Mouse (Mus musculus) lung, postnatal 0 days (tissue): ENCODE data around the gene Tango2. TPM values are rescaled to one million over a fixed set of nuclear protein-coding genes. Genes with fewer than 3 reads are reported as not detected.

Experiments
- ATAC-seq: fragments of 200-750 bp; cut with Nextera tagmentation; 2 replicates; pipeline ENCODE4 v1.8.0; 2017; ENCODE audit warnings: moderate library complexity
- DNase-seq: peaks from one replicate; pipeline ENCODE4 v3.0.0-alpha.2; 2016; ENCODE audit warnings: low spot score
- H3K27ac ChIP-seq: fragments of 300-500 bp; sonication (generic); 2 replicates; pipeline ENCODE4 v1.5.1; 2014; ENCODE audit warnings: antibody characterized with exemption, mild to moderate bottlenecking, low read length, mixed read lengths
- H3K27me3 ChIP-seq: fragments of 300-500 bp; sonication (generic); replicated peaks from 2 replicates; pipeline ENCODE4 v1.6.1; 2014; ENCODE audit warnings: low read length, mixed read lengths; ENCODE audit not compliant: insufficient read depth
- H3K36me3 ChIP-seq: fragments of 300-500 bp; sonication (generic); 2 replicates; pipeline ENCODE4 v1.6.1; 2014; ENCODE audit warnings: low read length, mixed read lengths; ENCODE audit not compliant: insufficient read depth
- H3K4me1 ChIP-seq: fragments of 300-500 bp; sonication (generic); 2 replicates; pipeline ENCODE4 v1.6.1; 2014; ENCODE audit warnings: antibody characterized with exemption, low read depth, low read length, mixed read lengths; ENCODE audit not compliant: insufficient read depth
- H3K4me2 ChIP-seq: fragments of 300-500 bp; sonication (generic); replicated peaks from 2 replicates; pipeline ENCODE4 v1.6.1; 2014; ENCODE audit warnings: low read depth, mild to moderate bottlenecking, low read length, moderate library complexity, mixed read lengths
- H3K4me3 ChIP-seq: fragments of 300-500 bp; sonication (generic); 2 replicates; pipeline ENCODE4 v1.5.1; 2014; ENCODE audit warnings: low read depth, low read length
- H3K9ac ChIP-seq: fragments of 300-500 bp; sonication (generic); replicated peaks from 2 replicates; pipeline ENCODE4 v1.6.1; 2014; ENCODE audit warnings: low read depth, mild to moderate bottlenecking
- H3K9me3 ChIP-seq: fragments of 300-500 bp; sonication (generic); 2 replicates; pipeline ENCODE4 v1.6.1; 2016; ENCODE audit warnings: low read length, mixed read lengths
- CTCF ChIP-seq: IDR thresholded peaks from 2 replicates; pipeline ENCODE4 v1.5.1; 2016; ENCODE audit warnings: antibody characterized with exemption, mild to moderate bottlenecking
- EP300 ChIP-seq: IDR thresholded peaks from 2 replicates; pipeline ENCODE4 v1.6.1; 2016; ENCODE audit warnings: antibody characterized with exemption, mild to moderate bottlenecking, control low read depth
- WGBS: fragments of 180-500 bp; shearing (Covaris S2); extraction: QIAGEN DNeasy Blood & Tissue Kit; methylation state at CpG from one replicate; pipeline ENCODE4 v1.1.7; 2014; 5-methylcytosine and 5-hydroxymethylcytosine counted together
- polyA plus RNA-seq: library from polyadenylated mRNA; unstranded; fragments of >200 nt; fragmentation: Nextera tagmentation; extraction: Ambion mirVana; gene quantifications from 2 replicates; pipeline ENCODE4 v1.2.1, GENCODE M21; 2015

Gene Tango2
- polyA plus RNA-seq, 1 experiment from 2014 or later, result 25.2 TPM

DNA sequence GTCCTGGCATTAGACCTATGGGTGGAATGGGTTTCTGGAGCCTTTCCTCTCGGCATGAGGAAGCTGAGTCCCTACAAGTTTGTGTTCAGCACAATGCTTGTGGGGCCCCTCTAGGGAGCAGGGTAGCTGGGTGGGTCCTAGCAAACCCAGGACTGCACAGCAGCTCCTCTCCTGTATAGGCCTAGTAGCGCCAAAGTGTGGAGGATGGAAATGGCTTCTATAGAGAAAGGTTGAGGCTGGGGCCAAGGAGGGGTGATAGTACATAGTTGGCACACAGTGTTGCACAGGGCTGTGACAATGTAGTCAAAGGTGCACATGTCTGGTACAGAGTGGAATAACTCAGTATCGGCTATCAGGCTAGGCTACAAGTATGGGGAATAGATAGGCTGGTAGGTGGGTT is 46.2 kb upstream of the Tango2 start:
- 74% methylated on average over 3 of the region's 3 CpGs for WGBS
- Histone ChIP-seq H3K4me1 (peaks cover 25% of the 10 kb centered on the region), H3K9ac (no peak overlapping the region), H3K4me3 (no peak overlapping the region), H3K4me2 (peak overlapping the region; percentile 100; the same call in 1 of the 2 replicates), H3K9me3 (no peaks in the 10 kb centered on the region), H3K27me3 (no peaks in the 10 kb centered on the region), H3K27ac (no peak overlapping the region), H3K36me3 (no peaks in the 10 kb centered on the region)
- ATAC-seq, result no peak
- DNase-seq, result no peak
- TF ChIP-seq CTCF, result no peak
- no peak for TF ChIP-seq EP300

DNA sequence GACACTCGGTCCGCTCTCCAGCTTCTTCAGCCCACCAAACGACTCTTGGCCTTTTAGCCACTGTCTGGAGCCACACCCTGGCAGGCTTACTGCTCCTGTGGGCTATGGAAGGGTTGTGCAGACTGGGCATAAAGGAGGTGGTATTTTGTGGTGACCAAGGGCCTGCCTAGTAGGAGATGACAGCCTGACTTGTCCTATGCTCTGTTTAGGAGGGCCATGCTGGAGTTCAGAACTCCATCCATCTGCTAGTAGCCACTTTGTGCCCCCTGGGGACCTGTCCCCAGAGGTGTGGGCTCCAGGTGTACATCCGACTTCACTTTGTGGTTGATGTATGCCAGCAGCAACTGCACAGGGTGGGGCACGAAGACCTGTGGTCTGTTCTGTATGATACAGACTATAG is 45.7 kb upstream of the Tango2 start:
- H3K4me1 ChIP-seq, result peaks cover 30% of the 10 kb centered on the region
- no peaks in the 10 kb centered on the region for H3K27me3 ChIP-seq
- peak overlapping the region; percentile 65; the same call in 1 of the 2 replicates for H3K4me3 ChIP-seq
- H3K27ac ChIP-seq, result no peak overlapping the region
- H3K4me2 ChIP-seq, result peak overlapping the region; percentile 100
- 0 out of 2 replicates have a peak overlapping the region, but pooled peaks have one; percentile 64 for H3K9ac ChIP-seq
- TF ChIP-seq EP300, result no peak
- no peak for TF ChIP-seq CTCF
- no peaks in the 10 kb centered on the region for H3K9me3 ChIP-seq
- DNase-seq (no peak), ATAC-seq (no peak)
- 55% methylated on average over 5 of the region's 5 CpGs for WGBS
- no peaks in the 10 kb centered on the region for H3K36me3 ChIP-seq

DNA sequence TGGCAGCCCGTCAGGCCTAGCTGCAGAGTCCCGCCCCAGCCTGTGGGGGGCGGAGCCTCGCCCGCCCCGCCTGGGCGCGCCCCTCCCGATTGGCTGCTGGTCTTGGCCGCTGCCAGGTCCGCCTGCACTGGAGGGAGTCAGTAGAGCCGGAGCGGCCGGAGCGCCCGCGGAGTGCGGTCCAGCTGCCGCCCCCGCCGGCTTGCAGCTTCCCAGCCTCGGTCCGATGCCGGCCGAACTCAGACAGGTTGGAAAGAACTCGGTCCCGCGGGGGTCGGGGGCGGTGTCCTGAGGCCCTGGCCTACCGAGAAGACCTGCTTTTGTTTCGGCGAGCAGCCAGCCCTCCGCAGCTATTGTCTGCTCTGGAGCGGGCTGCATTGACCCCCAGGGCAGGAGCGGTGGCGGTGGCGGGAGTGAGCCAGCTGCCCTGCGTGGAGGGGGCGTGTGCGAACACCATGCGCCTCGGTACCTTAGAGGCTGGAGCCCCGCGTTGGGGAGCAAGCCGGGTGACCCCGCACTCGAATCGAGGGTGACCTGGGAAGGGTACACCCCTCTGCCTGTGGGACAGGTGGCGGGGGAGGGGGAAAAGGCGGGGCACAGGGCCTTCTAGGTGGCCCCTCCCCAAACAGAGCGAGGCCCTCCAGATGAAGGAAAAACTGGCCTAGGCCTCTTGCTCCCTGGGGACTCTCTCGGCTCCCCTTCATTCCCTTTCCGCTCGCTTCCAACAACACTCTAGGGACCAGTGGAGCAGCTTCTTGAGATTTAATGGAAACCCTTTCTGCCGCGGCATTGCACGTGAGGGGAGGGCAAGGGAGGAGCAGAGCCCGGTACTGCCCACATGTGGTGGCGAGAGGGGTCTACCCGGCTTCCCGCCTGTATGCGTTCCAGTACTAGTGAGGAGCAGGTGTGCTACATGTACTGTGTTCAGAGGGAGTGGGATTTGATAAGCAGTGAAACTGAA is 44.8 kb upstream of the Tango2 start:
- Histone ChIP-seq H3K4me1 (peaks cover 32% of the 10 kb centered on the region), H3K27me3 (no peaks in the 10 kb centered on the region), H3K36me3 (no peaks in the 10 kb centered on the region), H3K9me3 (no peaks in the 10 kb centered on the region), H3K9ac (peak overlapping the region; percentile 64), H3K27ac (peak overlapping the region; percentile 69), H3K4me2 (peak overlapping the region; percentile 100), H3K4me3 (peak overlapping the region; percentile 65)
- DNase-seq (peak; percentile 93), ATAC-seq (peak; percentile 88)
- WGBS, result under 1% methylated on average over 55 of the region's 63 CpGs
- TF ChIP-seq EP300 (no peak), CTCF (peak; percentile 73)

DNA sequence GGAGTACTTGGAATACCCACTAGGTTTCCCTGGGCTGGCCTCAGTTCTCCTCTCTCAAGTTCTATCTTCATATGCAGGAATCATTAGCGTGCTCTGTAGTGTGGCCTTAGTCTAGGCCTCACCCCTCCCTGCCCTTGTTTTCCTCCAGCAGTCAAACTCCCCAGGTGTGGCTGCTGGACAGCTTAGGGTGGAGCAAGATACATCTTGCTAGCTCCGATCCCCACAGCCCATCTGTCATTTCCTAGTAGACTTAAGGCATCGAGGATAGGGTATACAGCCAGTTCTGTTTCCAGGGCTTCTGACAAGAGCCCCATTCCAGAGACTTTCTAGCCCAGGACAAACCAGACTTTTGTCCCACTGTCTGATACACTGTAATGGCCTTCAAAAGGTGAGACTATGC is 43.8 kb upstream of the Tango2 start:
- ATAC-seq, result no peak
- Histone ChIP-seq H3K4me2 (no peak overlapping the region), H3K27ac (no peak overlapping the region), H3K36me3 (no peaks in the 10 kb centered on the region), H3K9me3 (no peaks in the 10 kb centered on the region), H3K9ac (no peak overlapping the region), H3K27me3 (no peaks in the 10 kb centered on the region), H3K4me1 (peaks cover 32% of the 10 kb centered on the region), H3K4me3 (no peak overlapping the region)
- 90% methylated on average over 3 of the region's 3 CpGs for WGBS
- no peak for TF ChIP-seq EP300
- no peak for TF ChIP-seq CTCF
- no peak for DNase-seq

DNA sequence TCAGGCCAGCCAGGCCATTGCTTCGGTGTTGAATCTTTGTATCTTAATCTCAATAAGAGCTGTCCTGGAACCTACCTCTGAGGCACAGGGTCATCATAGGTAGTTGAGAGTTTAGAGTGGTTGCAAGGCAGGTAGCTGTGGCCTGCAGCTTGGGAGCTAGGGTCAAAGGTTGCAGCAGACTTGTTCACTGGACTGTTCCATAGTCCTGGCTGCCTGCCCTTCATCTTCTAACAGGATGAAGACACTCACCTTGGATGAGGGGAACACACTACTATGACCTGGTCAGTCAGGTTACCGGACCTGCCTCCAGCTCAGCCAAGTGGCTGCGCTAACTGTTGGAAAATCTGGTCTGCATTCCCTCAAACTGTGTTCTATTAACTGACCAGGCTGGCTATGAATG is 43.2 kb upstream of the Tango2 start:
- no peak overlapping the region for H3K9ac ChIP-seq
- H3K4me2 ChIP-seq, result no peak overlapping the region
- DNase-seq (no peak), ATAC-seq (no peak)
- TF ChIP-seq CTCF (no peak), EP300 (no peak)
- H3K4me1 ChIP-seq, result peaks cover 27% of the 10 kb centered on the region
- no peaks in the 10 kb centered on the region for H3K36me3 ChIP-seq
- H3K27me3 ChIP-seq, result no peaks in the 10 kb centered on the region
- H3K9me3 ChIP-seq, result no peaks in the 10 kb centered on the region
- no peak overlapping the region for H3K4me3 ChIP-seq
- WGBS, result 92% methylated on average over 3 of the region's 3 CpGs
- H3K27ac ChIP-seq, result no peak overlapping the region

DNA sequence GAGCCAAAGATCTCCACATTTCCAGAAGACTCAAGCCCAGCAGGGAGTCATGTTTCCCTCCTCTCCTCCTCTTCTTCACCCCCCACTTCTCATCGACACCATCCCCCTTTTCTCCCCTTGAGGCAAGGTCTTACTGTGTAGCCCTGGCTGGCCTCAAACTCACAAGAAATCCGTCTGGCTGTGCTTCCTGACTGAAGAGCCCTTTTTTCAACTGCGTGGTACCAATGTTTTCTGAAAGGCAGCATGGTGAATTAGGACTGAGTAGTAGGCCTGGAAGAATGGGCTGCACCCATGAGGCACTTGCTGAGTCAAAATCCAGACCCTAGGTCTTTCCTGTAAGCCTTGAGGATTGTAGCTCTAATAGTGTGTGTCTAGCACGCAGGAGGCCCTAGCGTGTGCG is 42.5 kb upstream of the Tango2 start:
- Histone ChIP-seq H3K4me1 (peaks cover 23% of the 10 kb centered on the region; the same call in 1 of the 2 replicates), H3K27me3 (no peaks in the 10 kb centered on the region), H3K36me3 (no peaks in the 10 kb centered on the region), H3K4me2 (no peak overlapping the region), H3K27ac (no peak overlapping the region), H3K9ac (no peak overlapping the region), H3K9me3 (no peaks in the 10 kb centered on the region), H3K4me3 (no peak overlapping the region)
- WGBS, result 84% methylated on average over 6 of the region's 6 CpGs
- no peak for ATAC-seq
- TF ChIP-seq EP300, result no peak
- TF ChIP-seq CTCF, result no peak
- no peak for DNase-seq
